Mouse (Mus musculus): ENCODE results near the gene Klf3.

The Klf3 gene

GRCm38 (mm10) chr5:64839016-64839599, 35.9 kb downstream of the Klf3 start:
- DNase-seq, result no peak

GRCm38 (mm10) chr5:64840087-64840486, 36.9 kb downstream of the Klf3 start:
- DNase-seq, result no peak

DNA sequence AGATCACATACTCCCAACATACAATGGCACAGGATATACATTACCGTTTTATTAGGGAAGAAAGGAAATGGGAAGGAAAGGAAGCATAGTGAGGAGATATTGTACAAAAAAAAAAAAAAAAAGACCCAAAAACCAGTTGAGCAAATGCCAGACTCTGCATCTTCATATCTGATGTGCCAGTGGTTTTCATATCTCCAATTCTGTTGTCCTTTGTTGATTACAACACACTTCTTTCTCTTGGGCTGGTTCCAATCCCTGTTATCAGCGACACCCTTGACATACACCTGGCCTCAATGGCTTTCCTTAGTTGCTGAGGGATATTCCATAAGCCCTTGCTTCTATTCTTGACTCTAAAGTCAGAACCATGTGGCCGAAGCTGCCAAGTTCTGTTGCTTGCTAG, 41.4 kb downstream of the Klf3 start:
- DNase-seq, result no peak

DNA sequence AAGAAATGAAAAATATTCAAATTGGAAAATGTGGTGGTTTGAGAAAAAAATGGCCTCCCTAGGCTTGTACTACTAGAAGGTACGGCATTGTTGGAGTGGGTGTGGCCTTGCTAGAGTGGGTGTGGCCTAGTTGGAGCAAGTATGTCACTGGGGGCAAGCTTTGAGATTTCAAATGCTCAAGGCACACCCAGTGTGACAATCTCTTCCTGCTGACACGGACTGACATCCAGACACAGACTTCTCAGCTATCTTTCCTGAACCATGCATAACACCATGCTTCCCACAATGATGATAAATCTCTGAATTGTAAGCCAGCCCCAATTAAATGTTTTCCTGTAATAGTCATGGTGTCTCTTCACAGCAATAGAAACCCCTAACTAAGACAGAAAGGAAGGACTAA, 44.1 kb downstream of the Klf3 start:
- no peak for DNase-seq

DNA sequence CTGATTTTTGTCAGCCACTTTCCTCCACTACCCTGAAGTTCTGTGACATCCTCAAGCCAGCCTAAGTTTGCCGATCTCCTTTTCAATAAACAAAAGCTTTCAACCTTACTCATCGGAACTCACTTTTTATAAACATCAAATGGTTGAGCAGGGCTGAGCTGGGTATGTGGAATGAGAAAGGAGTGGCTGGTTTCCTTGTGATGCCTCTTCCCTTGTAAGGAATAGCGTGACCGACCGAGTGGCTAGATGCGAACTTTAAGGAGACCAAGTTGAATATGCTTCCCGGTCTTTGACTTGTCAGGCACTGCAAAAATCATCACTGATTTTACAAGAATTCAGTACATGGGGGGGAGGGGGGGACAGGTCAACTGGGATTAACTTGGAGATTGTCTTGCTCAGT, 46.7 kb downstream of the Klf3 start:
- no peak for DNase-seq

DNA sequence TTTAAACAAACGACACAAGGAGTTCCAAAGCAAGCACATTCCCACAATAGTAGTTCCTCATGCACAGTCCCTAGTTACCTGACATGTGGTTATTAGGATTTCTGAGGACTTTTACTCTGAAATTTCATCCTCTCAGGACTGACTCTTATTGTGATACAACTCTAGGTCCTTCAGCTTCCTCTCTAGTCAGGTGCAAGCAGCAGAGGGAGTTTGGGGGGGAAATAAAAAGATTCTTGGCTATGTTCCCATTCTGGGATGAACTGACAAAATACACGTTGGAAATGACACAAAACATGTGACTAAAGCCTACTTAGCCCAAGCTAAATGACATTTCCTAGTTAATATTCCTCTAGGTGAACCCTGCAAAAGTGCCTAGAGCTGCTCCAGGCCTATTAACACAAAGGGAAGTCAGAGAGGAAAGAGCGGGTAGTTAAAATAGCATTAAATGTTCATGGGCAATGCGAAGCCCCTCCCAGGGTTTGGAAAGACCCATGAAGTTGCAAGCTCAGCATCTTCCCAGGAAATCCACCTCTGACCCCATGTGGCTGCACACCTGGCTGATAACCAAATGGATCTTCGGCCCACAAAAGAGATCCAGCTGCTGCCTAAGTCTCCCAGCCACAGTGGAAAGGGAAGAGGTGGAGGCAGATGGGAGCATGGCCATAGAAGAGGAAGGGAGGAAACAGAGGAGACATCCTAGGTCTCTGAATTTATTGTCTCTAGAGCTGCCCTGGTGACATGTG, 49.6 kb downstream of the Klf3 start:
- no peak for DNase-seq

DNA sequence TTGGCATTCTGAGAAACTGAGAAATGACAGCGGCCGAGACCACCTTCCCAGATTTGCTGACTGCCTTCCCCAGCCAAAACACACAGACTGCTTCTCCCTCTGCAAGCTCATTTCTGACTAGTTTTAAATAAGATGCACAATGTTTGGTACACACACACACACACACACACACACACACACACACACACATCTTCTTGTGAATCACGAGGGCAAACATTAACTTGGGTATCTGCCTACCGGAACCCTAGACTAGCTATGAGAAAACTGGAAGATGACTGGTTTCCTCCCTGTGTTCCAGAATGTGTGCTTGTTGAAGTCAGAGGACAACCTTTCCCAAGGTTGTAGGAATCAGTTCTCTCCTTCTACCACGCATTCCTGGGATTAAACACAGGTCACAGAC, 50.2 kb downstream of the Klf3 start:
- DNase-seq, result no peak

DNA sequence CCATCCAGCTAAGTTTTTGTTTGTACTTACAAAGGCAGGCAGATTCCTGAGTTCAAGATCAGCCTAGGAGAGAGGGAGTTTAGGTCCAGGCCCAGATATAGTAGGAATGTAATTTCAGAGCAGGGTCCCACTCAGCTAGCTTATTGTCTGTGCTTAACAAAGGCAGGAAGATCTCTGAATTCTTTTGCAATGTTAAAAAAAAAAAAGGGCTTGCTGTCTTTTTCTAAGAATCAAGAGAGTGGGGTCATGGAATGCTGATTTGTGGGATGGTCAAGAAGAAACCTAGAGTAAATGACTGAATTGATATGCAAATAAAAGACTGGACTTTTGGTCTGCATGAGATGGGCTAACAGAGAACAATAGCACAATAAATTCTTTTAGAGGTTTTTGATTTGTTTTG, 52.0 kb downstream of the Klf3 start:
- DNase-seq, result no peak

- DNase-seq, result no peak
Observed at GRCm38 (mm10) chr5:64860900-64861470, 57.8 kb downstream of the Klf3 start.

DNA sequence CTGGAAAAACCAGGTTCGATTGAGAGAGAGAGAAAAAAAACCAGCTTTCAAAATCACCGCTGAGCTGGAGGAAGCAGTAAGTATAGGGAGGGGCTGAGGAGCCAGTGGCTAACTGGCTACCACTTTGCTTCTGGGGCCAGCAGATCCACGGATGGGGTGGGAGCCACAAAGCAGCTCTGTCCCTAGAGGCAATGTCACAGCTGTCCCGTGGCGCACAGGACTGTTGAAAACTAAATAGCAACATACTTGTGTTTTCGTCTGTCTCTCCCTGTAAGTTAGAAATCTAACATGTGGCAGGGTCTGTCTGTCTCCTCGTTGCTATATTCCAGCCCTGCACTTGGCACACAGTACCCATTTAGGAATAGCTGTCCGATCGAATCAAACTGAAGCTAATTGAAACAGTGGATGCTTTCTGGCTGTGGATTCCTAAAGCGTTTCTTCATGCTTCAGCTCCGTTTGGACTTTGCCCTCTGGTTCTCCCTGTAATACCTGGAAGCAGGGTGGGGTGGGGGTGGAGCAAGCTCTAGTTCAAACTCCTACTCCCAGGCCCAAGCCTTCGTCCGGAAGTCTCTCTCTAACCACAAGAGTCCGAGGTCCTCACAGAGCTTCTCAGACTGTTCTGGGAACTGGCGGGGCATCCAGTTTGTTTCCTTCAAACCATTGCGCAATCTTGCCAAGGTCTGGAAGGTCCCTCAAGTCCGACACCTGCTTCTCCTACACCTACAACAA, 58.4 kb downstream of the Klf3 start:
- DNase-seq, result no peak

- peak; percentile 43 for DNase-seq
Observed at GRCm38 (mm10) chr5:64862269-64862668, 59.1 kb downstream of the Klf3 start.

DNA sequence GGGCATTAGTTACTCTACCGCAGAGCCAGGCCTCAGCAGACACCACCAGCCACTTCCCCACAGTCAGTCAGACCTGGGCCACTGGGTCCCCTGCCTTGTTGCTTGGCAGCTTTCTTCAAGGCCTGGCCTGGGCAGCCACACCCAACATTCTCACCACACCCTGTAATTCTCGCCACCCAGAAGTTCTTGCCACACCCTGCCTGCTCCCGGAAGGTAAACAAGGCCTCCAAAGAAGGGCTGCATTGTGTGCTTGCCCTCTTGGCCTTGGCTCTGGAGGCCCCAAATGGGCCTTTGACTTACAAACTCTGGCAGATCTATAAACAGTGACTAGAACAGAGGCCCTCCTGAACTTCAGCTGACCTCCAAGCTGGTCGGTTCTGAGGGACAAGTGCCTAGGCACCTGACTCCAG, 61.5 kb downstream of the Klf3 start:
- DNase-seq, result no peak

GRCm38 (mm10) chr5:64865219-64865964, 62.2 kb downstream of the Klf3 start:
- no peak for DNase-seq

GRCm38 (mm10) chr5:64866331-64867050, 63.3 kb downstream of the Klf3 start:
- peak; percentile 78 for DNase-seq

DNA sequence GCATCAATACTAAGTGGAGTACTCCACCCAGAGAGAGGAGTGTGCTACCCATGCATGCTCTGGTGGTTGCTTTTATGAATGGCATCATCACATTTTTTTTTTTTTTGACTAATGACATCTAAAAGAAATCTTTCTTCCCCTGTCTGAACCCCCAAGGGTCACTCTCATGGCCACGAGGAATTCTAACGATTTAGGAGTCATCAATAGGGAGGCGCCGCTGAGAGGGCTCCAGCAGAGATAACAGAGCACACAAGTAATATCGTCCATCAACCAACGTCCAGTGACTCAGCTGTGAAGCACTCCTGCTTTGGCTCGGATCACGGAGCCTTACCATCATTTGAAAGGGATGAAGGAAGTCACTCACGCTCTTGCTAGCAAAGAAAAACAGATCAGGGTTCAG, 63.9 kb downstream of the Klf3 start:
- DNase-seq, result no peak

- no peak for DNase-seq
Observed at GRCm38 (mm10) chr5:64867551-64867950, 64.4 kb downstream of the Klf3 start.

DNA sequence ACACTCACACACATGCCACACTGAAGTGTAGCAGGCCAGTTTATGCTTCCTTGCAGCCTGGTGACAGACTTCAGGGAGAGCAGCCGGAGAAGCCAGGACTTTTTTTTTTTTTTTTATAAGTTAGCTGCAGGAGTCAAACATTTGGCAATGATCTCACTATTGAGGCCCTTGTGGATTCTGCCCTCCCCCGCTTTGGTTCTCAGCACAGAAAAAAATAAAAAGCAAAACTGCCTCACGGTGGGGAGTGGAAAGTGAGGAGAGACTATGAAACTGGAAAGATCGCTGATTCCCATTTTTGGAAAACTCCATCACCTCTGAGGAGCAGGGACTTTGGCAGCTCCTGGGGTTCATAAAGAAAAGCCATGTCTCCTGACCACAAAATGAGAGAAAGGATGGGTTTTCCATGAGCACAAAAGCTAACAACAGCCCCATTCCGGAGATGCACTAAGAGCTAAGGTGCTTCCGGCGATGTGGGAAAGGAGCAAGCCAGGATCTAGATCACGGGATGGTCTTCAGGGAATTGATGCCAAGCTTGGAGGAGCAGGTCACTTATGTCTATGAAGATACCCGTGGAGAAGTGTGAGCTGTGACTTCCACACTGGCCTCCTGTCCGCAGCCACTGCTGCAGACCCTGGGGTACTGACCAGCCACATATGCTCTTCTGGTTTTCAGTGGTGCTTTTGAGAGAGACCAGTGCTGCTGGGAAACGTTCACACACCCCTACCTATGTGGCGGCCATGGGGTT, 73.1 kb downstream of the Klf3 start:
- DNase-seq, result no peak

DNA sequence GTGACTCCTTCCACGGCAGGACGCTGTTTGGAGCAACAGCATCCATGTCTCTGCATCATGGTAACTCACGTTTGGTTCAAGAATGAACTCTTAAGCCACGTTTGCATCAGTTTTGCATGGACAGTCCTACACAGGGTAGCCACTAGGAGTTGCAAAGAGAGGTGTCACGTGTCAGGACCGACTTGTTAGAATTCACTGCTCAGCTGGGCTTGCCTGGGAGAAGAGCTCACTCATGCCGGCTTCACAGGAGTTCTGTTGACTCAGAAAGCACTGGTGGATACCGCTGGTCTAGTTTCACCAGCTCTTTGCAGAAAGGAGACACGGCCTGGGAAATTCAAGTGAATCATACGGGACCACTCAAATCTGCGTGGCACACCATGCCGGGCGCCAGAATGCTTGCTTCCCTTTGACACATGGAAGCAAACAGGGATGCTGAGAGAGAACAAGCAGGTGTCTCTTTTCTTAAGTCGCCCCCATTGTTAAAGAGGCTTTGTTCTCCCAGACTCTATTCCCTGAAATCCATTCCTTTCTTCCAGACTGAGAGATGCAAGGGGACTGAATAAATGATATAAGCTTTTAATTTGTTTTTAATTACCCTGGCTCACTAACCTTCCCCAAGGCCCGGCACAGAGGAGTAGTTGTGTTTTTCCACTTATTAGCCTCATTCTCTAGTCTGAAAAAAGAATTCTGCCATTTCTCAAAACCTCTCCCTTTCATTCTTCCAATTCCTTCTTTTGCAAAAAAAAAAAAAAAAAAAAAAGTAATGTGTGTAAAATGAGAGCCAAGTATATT, 74.2 kb downstream of the Klf3 start:
- DNase-seq, result no peak

- peak; percentile 27 for DNase-seq
Observed at GRCm38 (mm10) chr5:64878027-64878425, 74.8 kb downstream of the Klf3 start.

DNA sequence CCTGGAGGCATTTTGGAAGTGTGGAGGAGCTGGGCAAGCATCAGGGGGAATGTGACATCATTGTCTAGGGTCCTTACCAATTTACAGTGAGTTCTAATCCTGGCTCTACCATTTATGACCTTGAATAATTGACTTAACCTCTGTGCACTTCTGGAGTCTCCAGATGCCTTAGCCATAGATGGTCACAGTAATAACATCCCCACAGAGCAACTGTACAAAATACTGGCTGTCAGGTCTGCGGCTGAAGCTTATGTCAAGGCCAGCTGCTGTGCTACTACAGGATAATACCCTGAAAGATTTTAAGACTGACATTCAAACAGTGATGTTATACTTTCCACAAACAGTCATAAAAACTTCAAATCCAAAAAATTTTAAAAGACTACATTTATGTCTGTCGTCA, 75.3 kb downstream of the Klf3 start:
- no peak for DNase-seq

DNA sequence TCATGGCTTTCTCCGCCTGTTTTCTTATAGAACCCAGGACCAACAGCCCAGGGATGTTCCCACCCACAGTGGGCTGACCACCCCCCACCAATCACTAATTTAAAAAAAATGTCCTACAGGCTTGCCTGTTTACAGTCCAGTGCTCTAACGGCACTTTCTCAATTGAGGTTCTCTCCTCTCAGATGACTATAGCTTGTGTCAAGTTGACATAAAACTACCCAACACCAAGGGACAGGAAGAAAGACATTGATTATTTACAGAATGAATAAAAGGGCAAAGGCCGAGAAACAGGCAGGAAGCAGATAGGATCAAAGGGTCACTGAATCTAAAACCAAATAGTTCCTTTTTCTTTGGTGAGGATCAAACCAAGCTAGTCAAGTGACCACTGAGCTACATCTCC, 76.1 kb downstream of the Klf3 start:
- DNase-seq, result no peak

Data from right cerebral cortex, adult 18-20 months (tissue).